Mouse (Mus musculus) heart, embryonic 13.5 days (tissue): ENCODE data around the gene Syn2. TPM values are rescaled to one million over a fixed set of nuclear protein-coding genes. Genes with fewer than 3 reads are reported as not detected.

Experiments used
- microRNA-seq: library from miRNA; unstranded; fragments of <30 nt; microRNA quantifications from one replicate; pipeline ENCODE4, GENCODE M21; 2016
- polyA plus RNA-seq: library from polyadenylated mRNA; unstranded; fragments of >200 nt; fragmentation: Nextera tagmentation; extraction: Ambion mirVana; gene quantifications from 2 replicates; pipeline ENCODE4 v1.2.1, GENCODE M21; 2015

The Syn2 gene
- polyA plus RNA-seq, 1 experiment from 2014 or later: 1.4 TPM

Small RNA genes lying within 50 kb of the gene (microRNA-seq; reads per million reads assigned to microRNA genes)
- gene Gm24767: not detected

Other genes starting within 250 kb of the Syn2 start
- gene Vgll4, start 164.9 kb upstream of the Syn2 start, polyA plus RNA-seq: 62.5 and 72.1 TPM in 2 replicates
- 36.6 and 37.0 TPM in 2 replicates for gene Tamm41, start 97.0 kb upstream of the Syn2 start, polyA plus RNA-seq
- gene Gm17482, start 92.4 kb downstream of the Syn2 start, polyA plus RNA-seq: not detected in 2 replicates
- gene Timp4, start 117.3 kb downstream of the Syn2 start, polyA plus RNA-seq: 0.19 and 0.27 TPM in 2 replicates
- 1.0 and 1.5 TPM in 2 replicates for gene Pparg, start 226.0 kb downstream of the Syn2 start, polyA plus RNA-seq